Mouse (Mus musculus): ENCODE results near the gene Rsph10b.

DNA sequence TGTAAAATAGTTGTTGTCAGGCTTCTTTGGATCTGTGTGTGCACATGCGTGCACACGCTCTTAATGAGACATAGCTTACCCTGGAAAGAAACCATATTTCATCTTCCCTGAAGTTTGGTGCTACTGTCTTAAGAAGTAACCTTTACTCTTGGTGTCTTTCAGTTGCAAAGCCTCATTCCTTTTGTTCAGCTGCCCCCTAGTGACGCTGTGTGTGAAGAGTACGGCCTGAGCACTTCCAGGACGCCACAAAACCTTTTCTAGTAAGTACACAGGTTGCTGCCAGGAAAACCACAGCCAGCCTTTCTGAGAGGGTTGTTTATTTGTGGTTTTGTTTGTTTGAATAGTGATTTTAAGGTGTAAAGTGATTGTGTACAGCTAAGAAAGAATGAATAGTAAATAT, 15.4 kb upstream of the Rsph10b start:
- TF ChIP-seq CTCF (IDR thresholded peaks at IDR 0.05; ENCODE audit: borderline replicate concordance, extremely low read depth, insufficient read depth, insufficient read length) (peak; percentile 55; the same call in 1 of the 2 replicates), POLR2A (IDR thresholded peaks at IDR 0.05; ENCODE audit: borderline replicate concordance, extremely low read depth, insufficient read depth, insufficient read length, poor library complexity, severe bottlenecking) (no peak)
